Mouse (Mus musculus) lung, adult 2 months (tissue): ENCODE results near the gene Jaml. TPM values are rescaled to one million over a fixed set of nuclear protein-coding genes. Genes with fewer than 3 reads are reported as not detected.
A peak's percentile ranks its signal among the peaks of the same experiment; 100 is the strongest.
"Not testable (repeated sequence)": the region's sequence is repeated elsewhere in the genome, so short reads cannot be mapped to it uniquely, and the experiment has no call there.

Experiments used
- DNase-seq: peaks from one replicate; pipeline ENCODE4 v3.0.0; 2022
- H3K4me1 ChIP-seq: fragments of 200-500 bp; 2 replicates; pipeline ENCODE4 v1.6.1; 2011; ENCODE audit warnings: low read length; ENCODE audit not compliant: control insufficient read depth, insufficient read depth
- H3K4me3 ChIP-seq: fragments of 200-500 bp; replicated peaks from 2 replicates; pipeline ENCODE3; 2011; ENCODE audit warnings: low read depth, mild to moderate bottlenecking, control low read depth, low read length; ENCODE audit errors: extremely low read depth
- CTCF ChIP-seq: fragments of 200-500 bp; IDR thresholded peaks from 2 replicates; pipeline ENCODE4 v1.5.1; 2011; ENCODE audit warnings: mild to moderate bottlenecking, low read length, control low read depth; ENCODE audit not compliant: insufficient read depth
- POLR2A ChIP-seq: fragments of 200-500 bp; IDR thresholded peaks from 2 replicates; pipeline ENCODE4 v1.6.1; 2011; ENCODE audit warnings: low read depth, mild to moderate bottlenecking, control low read depth, low read length, borderline replicate concordance; ENCODE audit errors: extremely low read depth
- WGBS: fragments of 180-500 bp; shearing (Covaris S2); methylation state at CpG from one replicate; pipeline ENCODE4 v1.1.7; 2018; 5-methylcytosine and 5-hydroxymethylcytosine counted together
- polyA plus RNA-seq: library from polyadenylated mRNA; depleted of rRNA; stranded (reverse); fragments of >200 nt; gene quantifications from 2 replicates; pipeline ENCODE4 v1.2.3, GENCODE M21; 2012; rRNA removed

The Jaml gene
- 0.69 and 1.3 TPM in 2 replicates for polyA plus RNA-seq

- peak; percentile 32; the same call in 1 of the 2 replicates for TF ChIP-seq POLR2A
- TF ChIP-seq CTCF, result no peak
- H3K4me1 ChIP-seq, result no peaks in the 10 kb centered on the region
- DNase-seq, result no peak
- no peak within 1 kb of the TSS for H3K4me3 ChIP-seq
- 70% methylated on average over 5 of the region's 5 CpGs for WGBS
Measured at GRCm38 (mm10) chr9:45079011-45079410, at the start of gene Jaml. Gene Jaml (plus strand): TSS chr9:45079183.

- H3K4me1 ChIP-seq, result no peaks in the 10 kb centered on the region
- H3K4me3 ChIP-seq, result no peak overlapping the region
- 50% methylated on average over 6 of the region's 6 CpGs for WGBS
- no peak for DNase-seq
- TF ChIP-seq CTCF (no peak), POLR2A (no peak)
Measured at GRCm38 (mm10) chr9:45030341-45030740, 48.6 kb upstream of the Jaml start.

GRCm38 (mm10) chr9:45032261-45032660 is 46.7 kb upstream of the Jaml start:
- Histone ChIP-seq H3K4me1 (no peaks in the 10 kb centered on the region), H3K4me3 (no peak overlapping the region)
- TF ChIP-seq POLR2A (no peak), CTCF (no peak)
- 49% methylated on average over 2 of the region's 2 CpGs for WGBS
- no peak for DNase-seq

- no peak for DNase-seq
- 88% methylated on average over 3 of the region's 3 CpGs for WGBS
Measured at GRCm38 (mm10) chr9:45034526-45034925, 44.5 kb upstream of the Jaml start.

GRCm38 (mm10) chr9:45037803-45038202 is 41.2 kb upstream of the Jaml start:
- H3K4me3 ChIP-seq, DNase-seq, H3K4me1 ChIP-seq: not testable (repeated sequence)
- 65% methylated on average over 1 of the region's 1 CpGs for WGBS

More at GRCm38 (mm10) chr9:45034526-45034925, 44.5 kb upstream of the Jaml start:
- Histone ChIP-seq H3K4me3 (no peak overlapping the region), H3K4me1 (no peaks in the 10 kb centered on the region)
- no peak for TF ChIP-seq CTCF
- no peak for TF ChIP-seq POLR2A

- H3K4me3 ChIP-seq, result peak within 1 kb of the TSS; percentile 6
- H3K4me1 ChIP-seq, result no peaks in the 10 kb centered on the region
- TF ChIP-seq POLR2A (no peak), CTCF (no peak)
- no peak for DNase-seq
- WGBS, result 38% methylated on average over 5 of the region's 5 CpGs
Measured at GRCm38 (mm10) chr9:45039499-45039898, 39.5 kb upstream of the Jaml start, which contains the start of gene Mpzl2. Gene Mpzl2 (plus strand): TSS chr9:45039799.

GRCm38 (mm10) chr9:45040066-45040845 is 38.7 kb upstream of the Jaml start:
- 12% methylated on average over 14 of the region's 14 CpGs for WGBS
- DNase-seq, result peak; percentile 17
- peak overlapping the region; percentile 6 for H3K4me3 ChIP-seq
- H3K4me1 ChIP-seq, result no peaks in the 10 kb centered on the region
- TF ChIP-seq POLR2A, result no peak
- TF ChIP-seq CTCF, result no peak

- no peak for TF ChIP-seq POLR2A
- no peak for TF ChIP-seq CTCF
- Histone ChIP-seq H3K4me3 (no peak overlapping the region), H3K4me1 (no peaks in the 10 kb centered on the region)
- 29% methylated on average over 17 of the region's 17 CpGs for WGBS
- DNase-seq, result peak; percentile 17
Measured at GRCm38 (mm10) chr9:45041131-45041838, 37.7 kb upstream of the Jaml start.

- Histone ChIP-seq H3K4me3 (peak overlapping the region; percentile 41), H3K4me1 (no peaks in the 10 kb centered on the region)
- 4% methylated on average over 20 of the region's 20 CpGs for WGBS
- DNase-seq, result peak; percentile 51
- TF ChIP-seq POLR2A, result no peak
- TF ChIP-seq CTCF, result no peak
Measured at GRCm38 (mm10) chr9:45042056-45042720, 36.8 kb upstream of the Jaml start.

GRCm38 (mm10) chr9:45042947-45043346 is 36.0 kb upstream of the Jaml start:
- Histone ChIP-seq H3K4me1 (no peaks in the 10 kb centered on the region), H3K4me3 (peak overlapping the region; percentile 11)
- WGBS, result 3% methylated on average over 10 of the region's 10 CpGs
- no peak for TF ChIP-seq CTCF
- no peak for TF ChIP-seq POLR2A
- DNase-seq, result peak; percentile 29
